9 mouse cellular contexts compared by ENCODE assay signal in genomic region chr11:20262628-20263380, GRCm38 (mm10). TPM values are rescaled to one million over a fixed set of nuclear protein-coding genes. Genes with fewer than 3 reads are reported as not detected.
DNase-seq lines count a peak whose midpoint lies in the region; ATAC-seq and TF ChIP-seq lines count a peak whose summit lies in the region.
"Had no signal": no experiment of that assay in that cellular context is flagged by ENCODE, and none has a peak within 500 bp of the region (broad histone marks: within the 10 kb centered on the region; RNA-seq: fewer than 3 reads in every experiment).

No protein-coding gene starts in this region.

- no peak overlapping the region for H3K4me3 ChIP-seq in lung, adult 2 months (replicated peaks; ENCODE audit: extremely low read depth, low read depth, low read length)
- H3K4me3 ChIP-seq: erythroblast, embryonic 14.5 days had no signal

- no peak for TF ChIP-seq CTCF in lung, adult 2 months (IDR thresholded peaks at IDR 0.05; ENCODE audit: insufficient read depth, low read length)

- no peak for TF ChIP-seq POLR2A in lung, adult 2 months (IDR thresholded peaks at IDR 0.05; ENCODE audit: borderline replicate concordance, extremely low read depth, low read depth, low read length)

- ATAC-seq in frontal cortex, adult (ENCODE audit: low TSS enrichment), result peak; percentile 70
- peak; percentile 72 for ATAC-seq in erythroblast, adult 5-6 weeks (replicated peaks; ENCODE audit: low FRiP score, poor library complexity, severe bottlenecking)

- no peak for DNase-seq in frontal cortex, postnatal 10 days (ENCODE audit: low spot score in 2 of 2)
- peak; percentile 61 for DNase-seq in lung, postnatal 25 days (ENCODE audit: low spot score)
- DNase-seq in lung, adult 2 months, result no peak
- peak; percentile 78 for DNase-seq in retina, embryonic 14.5 days (ENCODE audit: low spot score)
- no peak for DNase-seq in gastrocnemius, adult 8-10 months (ENCODE audit: low spot score in 2 of 2)
- DNase-seq in left cerebral cortex, adult 8-10 months (ENCODE audit: low spot score in 2 of 2), result no peak

- 57% methylated on average over 8 of the region's 8 CpGs for WGBS in lung, adult 2 months

- H3K4me1 ChIP-seq in lung, adult 2 months (ENCODE audit: control insufficient read depth, insufficient read depth, low read length), result no peaks in the 10 kb centered on the region; the same call in 1 of the 2 replicates

RNA-seq across cellular contexts. Expression of gene Cep68, which starts 13.6 kb away (rescaled TPM):
- polyA plus RNA-seq in lung, adult 2 months (2012; rRNA removed), result 19.5 and 21.0 TPM in 2 replicates
- total RNA-seq in erythroblast, adult 5-6 weeks (2015; ENCODE audit: low replicate concordance), result 5.8 and 5.9 TPM in 2 replicates
- 4.3 and 6.9 TPM in 2 replicates for total RNA-seq in erythroblast, adult 5-6 weeks (2017; ENCODE audit: low replicate concordance)
- total RNA-seq in gastrocnemius, adult 8-10 months (2022), result 10 to 100 TPM; 32.7 to 36.1 (median 33.8) TPM
- 10 to 100 TPM; 29.6 to 33.0 (median 31.6) TPM for total RNA-seq in left cerebral cortex, adult 8-10 months (2022)

Comparison
In these comparisons a context has a peak if more than half of its experiments do, and no peak if none do; other contexts are left out.
1. DNase-seq: peak in lung, postnatal 25 days (single experiment) and retina, embryonic 14.5 days (single experiment); none in frontal cortex, postnatal 10 days (0 of 2), lung, adult 2 months (single experiment), gastrocnemius, adult 8-10 months (0 of 2) and left cerebral cortex, adult 8-10 months (0 of 2).